Mouse (Mus musculus) megakaryocyte, embryonic 14.5 days (primary cell): ENCODE measurements around the gene Gm11034.

Experiments used
- FLI1 ChIP-seq: IDR thresholded peaks from 2 replicates; pipeline ENCODE4 v1.6.1; 2012; ENCODE audit warnings: low read length, inconsistent platforms, mixed read lengths
- GATA1 ChIP-seq: IDR thresholded peaks from 3 replicates; pipeline ENCODE4 v1.6.1; 2012; ENCODE audit warnings: mixed read lengths, low read length, inconsistent platforms, borderline replicate concordance

DNA sequence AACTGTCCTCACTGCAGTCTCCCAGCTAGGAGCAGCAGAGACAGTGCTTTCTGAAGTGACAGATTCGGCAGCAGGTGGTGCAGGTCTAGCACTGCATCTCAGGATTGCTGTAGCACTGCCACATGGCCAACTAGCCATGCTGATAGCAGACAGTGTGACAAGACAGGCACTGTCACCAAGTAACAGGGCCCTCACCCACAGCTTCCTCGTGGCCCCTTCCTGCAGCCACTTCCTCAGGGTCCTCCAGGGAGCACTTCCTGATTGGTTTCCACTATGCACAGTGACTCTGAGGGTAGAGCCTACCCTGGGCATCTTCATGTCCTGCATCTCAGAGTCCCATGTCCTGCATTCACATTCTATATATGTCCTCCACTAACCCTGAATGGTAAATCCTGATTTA is 31.2 kb upstream of the Gm11034 start:
- no peak for TF ChIP-seq GATA1
- no peak for TF ChIP-seq FLI1
